Comparison of ENCODE assay signal across 22 mouse cellular contexts in the genomic region with DNA sequence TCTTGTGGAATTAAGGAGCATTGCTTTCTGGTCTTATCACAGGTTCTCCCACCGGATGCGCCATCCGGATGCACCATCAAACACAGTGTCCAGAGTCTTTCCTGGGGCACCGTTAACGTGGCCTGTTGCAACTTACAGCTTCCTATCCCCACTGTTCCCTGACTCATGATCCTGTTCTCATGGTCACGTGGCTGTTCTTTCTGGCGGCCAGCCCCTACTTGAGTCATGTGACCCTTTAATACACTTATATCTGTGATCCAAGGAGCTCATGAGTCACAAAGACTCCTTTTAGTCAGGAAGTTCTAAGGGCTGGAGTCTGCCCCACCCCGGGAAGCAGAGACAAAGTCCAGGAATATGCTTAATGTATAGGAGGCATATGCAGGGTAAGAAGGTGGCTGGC. TPM values are rescaled to one million over a fixed set of nuclear protein-coding genes. Genes with fewer than 3 reads are reported as not detected.
DNase-seq lines count a peak whose midpoint lies in the region; ATAC-seq and TF ChIP-seq lines count a peak whose summit lies in the region.
"Had no signal": no experiment of that assay in that cellular context is flagged by ENCODE, and none has a peak within 500 bp of the region (broad histone marks: within the 10 kb centered on the region; RNA-seq: fewer than 3 reads in every experiment).

No protein-coding gene starts in this region.

- H3K27me3 ChIP-seq in liver, postnatal 0 days (ENCODE audit: insufficient read depth, low read length): no peaks in the 10 kb centered on the region
- no peaks in the 10 kb centered on the region for H3K27me3 ChIP-seq in liver, embryonic 11.5 days (replicated peaks; ENCODE audit: control insufficient read depth, insufficient read depth, low read length)
- H3K27me3 ChIP-seq in lung, postnatal 0 days (replicated peaks; ENCODE audit: insufficient read depth, low read length): no peaks in the 10 kb centered on the region
- H3K27me3 ChIP-seq in stomach, embryonic 16.5 days (ENCODE audit: control insufficient read depth, insufficient read depth, low read length): no peaks in the 10 kb centered on the region
- H3K27me3 ChIP-seq in midbrain, embryonic 11.5 days (ENCODE audit: control insufficient read depth, insufficient read depth, low read length): no peaks in the 10 kb centered on the region
- H3K27me3 ChIP-seq: CH12.LX; forebrain, embryonic 15.5 days; hindbrain, embryonic 15.5 days; midbrain, embryonic 13.5 days had no signal

- no peak overlapping the region for H3K4me2 ChIP-seq in liver, postnatal 0 days (ENCODE audit: low read depth, low read length)
- H3K4me2 ChIP-seq in liver, embryonic 11.5 days: no peak overlapping the region
- H3K4me2 ChIP-seq in lung, postnatal 0 days (replicated peaks; ENCODE audit: low read depth, low read length): no peak overlapping the region
- no peak overlapping the region for H3K4me2 ChIP-seq in stomach, embryonic 16.5 days (ENCODE audit: low read depth, low read length)
- H3K4me2 ChIP-seq in midbrain, embryonic 11.5 days: no peak overlapping the region
- H3K4me2 ChIP-seq: forebrain, embryonic 15.5 days; hindbrain, embryonic 15.5 days; limb, embryonic 12.5 days; lung, embryonic 14.5 days; midbrain, embryonic 13.5 days had no signal

- no peaks in the 10 kb centered on the region for H3K4me1 ChIP-seq in liver, postnatal 0 days (ENCODE audit: insufficient read depth)
- H3K4me1 ChIP-seq in liver, embryonic 11.5 days (replicated peaks; ENCODE audit: control insufficient read depth, insufficient read depth, low read length): no peaks in the 10 kb centered on the region
- no peaks in the 10 kb centered on the region for H3K4me1 ChIP-seq in lung, postnatal 0 days (ENCODE audit: insufficient read depth, low read depth, low read length)
- 0 out of 2 replicates have a peak, but pooled peaks cover 2% of the 10 kb centered on the region for H3K4me1 ChIP-seq in stomach, embryonic 16.5 days (ENCODE audit: control insufficient read depth, insufficient read depth, low read length)
- peaks cover 13% of the 10 kb centered on the region for H3K4me1 ChIP-seq in midbrain, embryonic 11.5 days (ENCODE audit: control insufficient read depth, insufficient read depth, low read length)

- H3K9me3 ChIP-seq in liver, postnatal 0 days (ENCODE audit: low read length): no peaks in the 10 kb centered on the region
- H3K9me3 ChIP-seq in liver, embryonic 11.5 days (ENCODE audit: control insufficient read depth, low read length): no peaks in the 10 kb centered on the region
- no peaks in the 10 kb centered on the region for H3K9me3 ChIP-seq in lung, postnatal 0 days (ENCODE audit: low read length)
- H3K9me3 ChIP-seq in stomach, embryonic 16.5 days (replicated peaks; ENCODE audit: control insufficient read depth, low read length): no peaks in the 10 kb centered on the region
- H3K9me3 ChIP-seq in midbrain, embryonic 11.5 days (ENCODE audit: control insufficient read depth, low read length): no peaks in the 10 kb centered on the region
- H3K9me3 ChIP-seq: forebrain, embryonic 15.5 days; hindbrain, embryonic 15.5 days; midbrain, embryonic 13.5 days had no signal

- ATAC-seq in liver, postnatal 0 days: peak; percentile 59; the same call in 1 of the 2 replicates
- ATAC-seq in liver, embryonic 11.5 days (replicated peaks; ENCODE audit: low FRiP score): no peak
- peak; percentile 67 for ATAC-seq in lung, postnatal 0 days
- ATAC-seq in stomach, embryonic 16.5 days (ENCODE audit: insufficient read depth, low FRiP score): peak; percentile 85
- no peak for ATAC-seq in midbrain, embryonic 11.5 days (ENCODE audit: low FRiP score)
- ATAC-seq: forebrain, embryonic 15.5 days; midbrain, embryonic 13.5 days had no signal

- peak; percentile 27 for DNase-seq in liver, postnatal 0 days
- DNase-seq in liver, embryonic 11.5 days (ENCODE audit: low spot score): no peak
- DNase-seq in fibroblast of lung, adult 2 months (ENCODE audit: low read depth): peak; percentile 77
- DNase-seq in lung, postnatal 0 days (ENCODE audit: low spot score): peak; percentile 70
- no peak for DNase-seq in midbrain, embryonic 11.5 days (ENCODE audit: low spot score, missing footprints)
- no peak for DNase-seq in right cerebral cortex, adult 18-20 months
- DNase-seq in urinary bladder, adult 2 months (ENCODE audit: low spot score): no peak
- DNase-seq: cerebellum, adult 9-10 months; embryo, embryonic 11 days; gastrocnemius, adult 2 months; heart, adult 2 months; kidney, adult 2 months; kidney, postnatal 4 days; lung, embryonic 14.5 days; right cerebral cortex, postnatal 14 days; thymus, postnatal 14 days had no signal

- no peak overlapping the region for H3K27ac ChIP-seq in liver, postnatal 0 days (ENCODE audit: low read depth)
- H3K27ac ChIP-seq in liver, embryonic 11.5 days (ENCODE audit: low read depth, low read length): no peak overlapping the region
- H3K27ac ChIP-seq in lung, postnatal 0 days (ENCODE audit: low read length): no peak overlapping the region
- H3K27ac ChIP-seq in stomach, embryonic 16.5 days (ENCODE audit: low read length): no peak overlapping the region
- H3K27ac ChIP-seq in midbrain, embryonic 11.5 days (ENCODE audit: low read depth, low read length): no peak overlapping the region
- H3K27ac ChIP-seq: forebrain, embryonic 15.5 days; gastrocnemius, adult 2 months; heart, adult 2 months; hindbrain, embryonic 15.5 days; limb, embryonic 12.5 days; midbrain, embryonic 13.5 days had no signal

- TF ChIP-seq CTCF in liver, postnatal 0 days (IDR thresholded peaks at IDR 0.05; ENCODE audit: low read depth): no peak
- TF ChIP-seq CTCF in lung, postnatal 0 days (IDR thresholded peaks at IDR 0.05): no peak

- no peak overlapping the region for H3K9ac ChIP-seq in liver, postnatal 0 days (replicated peaks)
- H3K9ac ChIP-seq in liver, embryonic 11.5 days (ENCODE audit: low read depth, low read length): no peak overlapping the region
- H3K9ac ChIP-seq in lung, postnatal 0 days (replicated peaks; ENCODE audit: low read depth): no peak overlapping the region
- H3K9ac ChIP-seq in stomach, embryonic 16.5 days (ENCODE audit: low read length): no peak overlapping the region
- H3K9ac ChIP-seq in midbrain, embryonic 11.5 days (ENCODE audit: low read length): no peak overlapping the region
- H3K9ac ChIP-seq: forebrain, embryonic 15.5 days; hindbrain, embryonic 15.5 days; limb, embryonic 12.5 days; lung, embryonic 14.5 days; midbrain, embryonic 13.5 days had no signal

- no peak overlapping the region for H3K4me3 ChIP-seq in liver, postnatal 0 days (ENCODE audit: low read depth, low read length)
- H3K4me3 ChIP-seq in liver, embryonic 11.5 days (ENCODE audit: low read depth, low read length): no peak overlapping the region
- H3K4me3 ChIP-seq in lung, postnatal 0 days (ENCODE audit: low read depth, low read length): no peak overlapping the region
- no peak overlapping the region for H3K4me3 ChIP-seq in stomach, embryonic 16.5 days (replicated peaks; ENCODE audit: low read length)
- H3K4me3 ChIP-seq in midbrain, embryonic 11.5 days (ENCODE audit: low read depth, low read length): no peak overlapping the region
- H3K4me3 ChIP-seq: forebrain, embryonic 15.5 days; gastrocnemius, adult 2 months; heart, adult 2 months; hindbrain, embryonic 15.5 days; limb, embryonic 12.5 days; midbrain, embryonic 13.5 days had no signal

- 0 out of 2 replicates have a peak, but pooled peaks cover under 1% of the 10 kb centered on the region for H3K36me3 ChIP-seq in liver, postnatal 0 days (replicated peaks; ENCODE audit: insufficient read depth, low read length)
- H3K36me3 ChIP-seq in liver, embryonic 11.5 days (ENCODE audit: control insufficient read depth, insufficient read depth, low read length): no peaks in the 10 kb centered on the region
- no peaks in the 10 kb centered on the region for H3K36me3 ChIP-seq in lung, postnatal 0 days (ENCODE audit: insufficient read depth, low read length)
- H3K36me3 ChIP-seq in stomach, embryonic 16.5 days (ENCODE audit: control insufficient read depth, insufficient read depth, low read length): 0 out of 2 replicates have a peak, but pooled peaks cover 4% of the 10 kb centered on the region
- no peaks in the 10 kb centered on the region for H3K36me3 ChIP-seq in midbrain, embryonic 11.5 days (ENCODE audit: control insufficient read depth, insufficient read depth, low read length)

- TF ChIP-seq EP300 in liver, postnatal 0 days (IDR thresholded peaks at IDR 0.05; ENCODE audit: low read depth): no peak
- no peak for TF ChIP-seq EP300 in lung, postnatal 0 days (IDR thresholded peaks at IDR 0.05)

- 81% methylated on average over 8 of the region's 8 CpGs for WGBS in liver, postnatal 0 days (ENCODE audit: insufficient replicate concordance)
- 86% methylated on average over 8 of the region's 8 CpGs for WGBS in liver, embryonic 11.5 days
- WGBS in lung, postnatal 0 days: 76% methylated on average over 8 of the region's 8 CpGs
- 81% methylated on average over 8 of the region's 8 CpGs for WGBS in stomach, embryonic 16.5 days
- 94% methylated on average over 8 of the region's 8 CpGs for WGBS in midbrain, embryonic 11.5 days

RNA-seq across cellular contexts. Expression of a gene that starts 52.2 kb away (rescaled TPM):
- polyA plus RNA-seq in liver, postnatal 0 days (2015; fragmentation: Nextera tagmentation; extraction: Ambion mirVana): 0.69 and 0.86 TPM in 2 replicates
- 1.8 and 2.3 TPM in 2 replicates for polyA plus RNA-seq in liver, embryonic 11.5 days (2014; fragmentation: Nextera tagmentation; extraction: Ambion mirVana)
- polyA plus RNA-seq in lung, postnatal 0 days (2015; fragmentation: Nextera tagmentation; extraction: Ambion mirVana): 3.5 and 4.0 TPM in 2 replicates
- polyA plus RNA-seq in stomach, embryonic 16.5 days (2015; fragmentation: Nextera tagmentation; extraction: Ambion mirVana): 5.7 TPM in 2 replicates
- polyA plus RNA-seq in midbrain, embryonic 11.5 days (2014; fragmentation: Nextera tagmentation; extraction: Ambion mirVana): 6.9 and 7.9 TPM in 2 replicates
- 12.7 and 15.4 TPM in 2 replicates for polyA plus RNA-seq in urinary bladder, adult 2 months (2012; rRNA removed)

Comparison
In these comparisons a context has a peak if more than half of its experiments do, and no peak if none do; other contexts are left out.
1. ATAC-seq: peak in liver, postnatal 0 days (single experiment), lung, postnatal 0 days (single experiment) and stomach, embryonic 16.5 days (single experiment); none in liver, embryonic 11.5 days (single experiment) and midbrain, embryonic 11.5 days (single experiment).
2. DNase-seq: peak in liver, postnatal 0 days (single experiment), fibroblast of lung, adult 2 months (single experiment) and lung, postnatal 0 days (single experiment); none in liver, embryonic 11.5 days (single experiment), midbrain, embryonic 11.5 days (single experiment), right cerebral cortex, adult 18-20 months (single experiment) and urinary bladder, adult 2 months (single experiment).